Mouse (Mus musculus): Measurements from ENCODE around the gene Ralgds. TPM values are rescaled to one million over a fixed set of nuclear protein-coding genes. Genes with fewer than 3 reads are reported as not detected.

Gene Ralgds
- total RNA-seq, 2 experiments from 2014 or later: 8.3 to 11.6 TPM

Other genes with a start within 250 kb of the Ralgds start
- gene Ppp1r26, start 66.3 kb upstream of the Ralgds start, total RNA-seq (2021): 1 to 10 TPM; 2.0 to 2.4 TPM
- gene 1700007K13Rik, start 46.8 kb upstream of the Ralgds start, total RNA-seq (2021): not detected
- 10 to 100 TPM; 25.1 to 25.8 TPM for gene Mrps2, start 45.1 kb upstream of the Ralgds start, total RNA-seq (2021)
- 1 to 10 TPM in 1 of 2 experiments, under 1 TPM in 1; 0.54 to 1.0 TPM for gene Gbgt1, start 16.2 kb upstream of the Ralgds start, total RNA-seq (2021)
- gene Gm10134, start 7.0 kb upstream of the Ralgds start, total RNA-seq (2021): 1 to 10 TPM in 1 of 2 experiments, under 1 TPM in 1; 0.88 to 1.2 TPM
- not detected for gene Cel, start 50.3 kb downstream of the Ralgds start, total RNA-seq (2021)
- gene Gtf3c5, start 70.6 kb downstream of the Ralgds start, total RNA-seq (2021): 1 to 10 TPM; 7.3 to 7.6 TPM
- not detected for gene Gfi1b, start 108.9 kb downstream of the Ralgds start, total RNA-seq (2021)
- gene Tsc1, start 128.1 kb downstream of the Ralgds start, total RNA-seq (2021): 10 to 100 TPM; 26.9 to 32.5 TPM
- gene Spaca9, start 186.6 kb downstream of the Ralgds start, total RNA-seq (2021): not detected
- under 1 TPM in 1 of 2 experiments, not detected in 1; 0.19 TPM for gene Ak8, start 187.0 kb downstream of the Ralgds start, total RNA-seq (2021)

Data from gastrocnemius, postnatal 25 days (tissue).